Mouse (Mus musculus): ENCODE data around the gene Fscn2. TPM values are rescaled to one million over a fixed set of nuclear protein-coding genes. Genes with fewer than 3 reads are reported as not detected.
A peak's percentile ranks its signal among the peaks of the same experiment; 100 is the strongest.
"Not testable (repeated sequence)": the region's sequence is repeated elsewhere in the genome, so short reads cannot be mapped to it uniquely, and the experiment has no call there.

Gene Fscn2
- polyA plus RNA-seq, 1 experiment: not detected

- H3K4me1 ChIP-seq (ENCODE audit: control insufficient read depth, insufficient read depth, insufficient read length, low read length): peaks cover 4% of the 10 kb centered on the region
- 13% methylated on average over 1 of the region's 1 CpGs for WGBS
- H3K27me3 ChIP-seq (ENCODE audit: control insufficient read depth, insufficient read depth, low read length): no peaks in the 10 kb centered on the region
- H3K36me3 ChIP-seq (ENCODE audit: control insufficient read depth, insufficient read depth, low read length): peaks cover 21% of the 10 kb centered on the region
- peak overlapping the region; percentile 5 for H3K4me3 ChIP-seq (ENCODE audit: low read depth, low read length)
- TF ChIP-seq POLR2A (IDR thresholded peaks at IDR 0.05; ENCODE audit: low read depth, low read length) (no peak), CTCF (IDR thresholded peaks at IDR 0.05; ENCODE audit: extremely low read depth, insufficient read length, insufficient replicate concordance, low read depth, low read length) (no peak)
- peak overlapping the region; percentile 3 for H3K27ac ChIP-seq (ENCODE audit: insufficient read depth, low read depth, low read length)
These were observed 16.2 kb upstream of the Fscn2 start for GRCm38 (mm10) chr11:120345067-120345681.

GRCm38 (mm10) chr11:120346383-120347034 is 14.8 kb upstream of the Fscn2 start:
- H3K27me3 ChIP-seq (ENCODE audit: control insufficient read depth, insufficient read depth, low read length); H3K4me1 ChIP-seq (ENCODE audit: control insufficient read depth, insufficient read depth, insufficient read length, low read length): not testable (repeated sequence)
- Histone ChIP-seq H3K27ac (ENCODE audit: insufficient read depth, low read depth, low read length) (peak overlapping the region; percentile 45), H3K36me3 (ENCODE audit: control insufficient read depth, insufficient read depth, low read length) (peaks cover 21% of the 10 kb centered on the region), H3K4me3 (ENCODE audit: low read depth, low read length) (peak overlapping the region; percentile 70)
- 7% methylated on average over 11 of the region's 13 CpGs for WGBS

- no peak for TF ChIP-seq POLR2A (IDR thresholded peaks at IDR 0.05; ENCODE audit: low read depth, low read length)
- TF ChIP-seq CTCF (IDR thresholded peaks at IDR 0.05; ENCODE audit: extremely low read depth, insufficient read length, insufficient replicate concordance, low read depth, low read length): no peak
- peak overlapping the region; percentile 94 for H3K4me3 ChIP-seq (ENCODE audit: low read depth, low read length)
- peaks cover 21% of the 10 kb centered on the region for H3K36me3 ChIP-seq (ENCODE audit: control insufficient read depth, insufficient read depth, low read length)
- H3K27me3 ChIP-seq (ENCODE audit: control insufficient read depth, insufficient read depth, low read length): no peaks in the 10 kb centered on the region
- H3K27ac ChIP-seq (ENCODE audit: insufficient read depth, low read depth, low read length): peak overlapping the region; percentile 98
- WGBS: under 1% methylated on average over 10 of the region's 10 CpGs
- H3K4me1 ChIP-seq (ENCODE audit: control insufficient read depth, insufficient read depth, insufficient read length, low read length): peaks cover 15% of the 10 kb centered on the region
These were observed 14.0 kb upstream of the Fscn2 start for GRCm38 (mm10) chr11:120347301-120347700.

GRCm38 (mm10) chr11:120347791-120348683 is 13.3 kb upstream of the Fscn2 start, which contains the start of gene Actg1:
Gene Actg1, minus strand, starts transcription at chr11:120348542.
- TF ChIP-seq POLR2A (IDR thresholded peaks at IDR 0.05; ENCODE audit: low read depth, low read length): peak; percentile 94
- TF ChIP-seq CTCF (IDR thresholded peaks at IDR 0.05; ENCODE audit: extremely low read depth, insufficient read length, insufficient replicate concordance, low read depth, low read length): no peak
- under 1% methylated on average over 101 of the region's 103 CpGs for WGBS
- peak within 1 kb of the TSS; percentile 100 for H3K27ac ChIP-seq (ENCODE audit: insufficient read depth, low read depth, low read length)
- peaks cover 21% of the 10 kb centered on the region for H3K36me3 ChIP-seq (ENCODE audit: control insufficient read depth, insufficient read depth, low read length)
- H3K4me3 ChIP-seq (ENCODE audit: low read depth, low read length): peak within 1 kb of the TSS; percentile 94
- no peaks in the 10 kb centered on the region for H3K27me3 ChIP-seq (ENCODE audit: control insufficient read depth, insufficient read depth, low read length)
- peaks cover 18% of the 10 kb centered on the region for H3K4me1 ChIP-seq (ENCODE audit: control insufficient read depth, insufficient read depth, insufficient read length, low read length)

GRCm38 (mm10) chr11:120348684-120349370 is 12.5 kb upstream of the Fscn2 start:
- 2% methylated on average over 53 of the region's 53 CpGs for WGBS
- peaks cover 21% of the 10 kb centered on the region for H3K36me3 ChIP-seq (ENCODE audit: control insufficient read depth, insufficient read depth, low read length)
- peak overlapping the region; percentile 100 for H3K27ac ChIP-seq (ENCODE audit: insufficient read depth, low read depth, low read length)
- H3K27me3 ChIP-seq (ENCODE audit: control insufficient read depth, insufficient read depth, low read length): no peaks in the 10 kb centered on the region
- H3K4me3 ChIP-seq (ENCODE audit: low read depth, low read length): peak overlapping the region; percentile 87
- TF ChIP-seq POLR2A (IDR thresholded peaks at IDR 0.05; ENCODE audit: low read depth, low read length) (no peak), CTCF (IDR thresholded peaks at IDR 0.05; ENCODE audit: extremely low read depth, insufficient read length, insufficient replicate concordance, low read depth, low read length) (no peak)
- peaks cover 26% of the 10 kb centered on the region for H3K4me1 ChIP-seq (ENCODE audit: control insufficient read depth, insufficient read depth, insufficient read length, low read length)

GRCm38 (mm10) chr11:120349371-120349985 is 11.9 kb upstream of the Fscn2 start:
- under 1% methylated on average over 16 of the region's 16 CpGs for WGBS
- TF ChIP-seq POLR2A (IDR thresholded peaks at IDR 0.05; ENCODE audit: low read depth, low read length): no peak
- no peak for TF ChIP-seq CTCF (IDR thresholded peaks at IDR 0.05; ENCODE audit: extremely low read depth, insufficient read length, insufficient replicate concordance, low read depth, low read length)

More at GRCm38 (mm10) chr11:120349371-120349985, 11.9 kb upstream of the Fscn2 start:
- H3K4me3 ChIP-seq (ENCODE audit: low read depth, low read length): peak overlapping the region; percentile 87
- no peaks in the 10 kb centered on the region for H3K27me3 ChIP-seq (ENCODE audit: control insufficient read depth, insufficient read depth, low read length)
- peak overlapping the region; percentile 100 for H3K27ac ChIP-seq (ENCODE audit: insufficient read depth, low read depth, low read length)
- peaks cover 21% of the 10 kb centered on the region for H3K36me3 ChIP-seq (ENCODE audit: control insufficient read depth, insufficient read depth, low read length)
- H3K4me1 ChIP-seq (ENCODE audit: control insufficient read depth, insufficient read depth, insufficient read length, low read length): peaks cover 29% of the 10 kb centered on the region

All from small intestine, adult 2 months (tissue).